Mouse (Mus musculus) frontal cortex, postnatal 14 days (tissue): ENCODE measurements around the gene Calcb.

ENCODE experiments used
- DNase-seq, 2 experiments: peaks; one replicate each; pipeline ENCODE4 v3.0.0; 2022; ENCODE audit warnings: low spot score in 2 of 2

The Calcb gene

GRCm38 (mm10) chr7:114753471-114753870, 35.0 kb downstream of the Calcb start:
- no peak for DNase-seq

- DNase-seq = no peak
Observed at GRCm38 (mm10) chr7:114754196-114754595, 35.8 kb downstream of the Calcb start.

- no peak for DNase-seq
Observed at GRCm38 (mm10) chr7:114754626-114755025, 36.2 kb downstream of the Calcb start.

GRCm38 (mm10) chr7:114762660-114763059, 44.2 kb downstream of the Calcb start:
- DNase-seq = no peak

GRCm38 (mm10) chr7:114765273-114765672, 46.8 kb downstream of the Calcb start:
- no peak for DNase-seq

- DNase-seq = no peak
Observed at GRCm38 (mm10) chr7:114766523-114766922, 48.1 kb downstream of the Calcb start.

- no peak for DNase-seq
Observed at GRCm38 (mm10) chr7:114768516-114768915, 50.1 kb downstream of the Calcb start.

GRCm38 (mm10) chr7:114769041-114769440, 50.6 kb downstream of the Calcb start:
- no peak for DNase-seq

- no peak for DNase-seq
Observed at GRCm38 (mm10) chr7:114770586-114770985, 52.1 kb downstream of the Calcb start.

- DNase-seq = no peak
Observed at GRCm38 (mm10) chr7:114771801-114772200, 53.4 kb downstream of the Calcb start.
